Mouse (Mus musculus) myocyte (in vitro differentiated cells): ENCODE results near the gene Stat5b.

Experiments used
- MAX ChIP-seq: IDR thresholded peaks from one replicate; pipeline ENCODE4 v1.6.1; 2011; ENCODE audit warnings: low read depth, mild to moderate bottlenecking, control low read depth
- MYOD1 ChIP-seq, 3 experiments: IDR thresholded peaks; one replicate each; pipeline ENCODE4 v1.6.1; 2011; ENCODE audit warnings: control low read depth in 2 of 3, low read depth in 2 of 3, mild to moderate bottlenecking in 2 of 3, moderate library complexity in 1 of 3; ENCODE audit not compliant: insufficient read length in 2 of 3, control insufficient read depth in 1 of 3
- POLR2A ChIP-seq: IDR thresholded peaks from one replicate; pipeline ENCODE4 v1.6.1; 2011; ENCODE audit warnings: low read depth, mild to moderate bottlenecking, control low read depth, moderate library complexity; ENCODE audit not compliant: insufficient read length
- POLR2AphosphoS2 ChIP-seq: IDR thresholded peaks from one replicate; pipeline ENCODE4 v1.6.1; 2011; ENCODE audit warnings: low read depth, control low read depth; ENCODE audit not compliant: insufficient read length
- REST ChIP-seq: IDR thresholded peaks from one replicate; pipeline ENCODE4 v1.6.1; 2011; ENCODE audit warnings: mild to moderate bottlenecking, control low read depth, moderate library complexity; ENCODE audit not compliant: insufficient read depth, insufficient read length
- USF1 ChIP-seq: IDR thresholded peaks from one replicate; pipeline ENCODE4 v1.6.1; 2011; ENCODE audit warnings: low read depth, mild to moderate bottlenecking, control low read depth, moderate library complexity

GRCm38 (mm10) chr11:100749469-100749868 is 101.1 kb downstream of the Stat5b start:
- TF ChIP-seq USF1 (no peak), POLR2A (no peak), POLR2AphosphoS2 (no peak), MAX (no peak), MYOD1 (IDR thresholded peaks at IDR 0.05; ENCODE audit: control insufficient read depth in 1 of 3, insufficient read length in 2 of 3, low read depth in 2 of 3) (no peak), REST (no peak)
